Mouse (Mus musculus) neural tube, embryonic 14.5 days (tissue): ENCODE data around the gene Mapre3. TPM values are rescaled to one million over a fixed set of nuclear protein-coding genes. Genes with fewer than 3 reads are reported as not detected.

Experiments
- ATAC-seq: fragments of 200-750 bp; cut with Nextera tagmentation; 2 replicates; pipeline ENCODE4 v1.8.0; 2017; ENCODE audit warnings: low read depth, mild to moderate bottlenecking, moderate TSS enrichment, moderate library complexity
- H3K27ac ChIP-seq: fragments of 300-500 bp; sonication (generic); 2 replicates; pipeline ENCODE4 v1.5.1; 2014; ENCODE audit warnings: low read depth, mild to moderate bottlenecking, control low read depth, low read length, moderate library complexity, mixed read lengths
- H3K27me3 ChIP-seq: fragments of 300-500 bp; sonication (generic); 2 replicates; pipeline ENCODE4 v1.6.1; 2014; ENCODE audit warnings: low read length; ENCODE audit not compliant: control insufficient read depth, insufficient read depth
- H3K36me3 ChIP-seq: fragments of 300-500 bp; sonication (generic); 2 replicates; pipeline ENCODE4 v1.6.1; 2014; ENCODE audit warnings: low read length, mixed read lengths; ENCODE audit not compliant: control insufficient read depth, insufficient read depth
- H3K4me1 ChIP-seq: fragments of 300-500 bp; sonication (generic); 2 replicates; pipeline ENCODE4 v1.6.1; 2014; ENCODE audit warnings: low read length; ENCODE audit not compliant: control insufficient read depth, insufficient read depth
- H3K4me2 ChIP-seq: fragments of 300-500 bp; sonication (generic); 2 replicates; pipeline ENCODE4 v1.6.1; 2014; ENCODE audit warnings: mild to moderate bottlenecking, low read depth, low read length, control low read depth
- H3K4me3 ChIP-seq: fragments of 300-500 bp; sonication (generic); 2 replicates; pipeline ENCODE4 v1.5.1; 2014; ENCODE audit warnings: low read depth, low read length, control low read depth, mixed read lengths
- H3K9ac ChIP-seq: fragments of 300-500 bp; sonication (generic); replicated peaks from 2 replicates; pipeline ENCODE4 v1.6.1; 2014; ENCODE audit warnings: low read depth, mild to moderate bottlenecking, control low read depth, low read length, mixed read lengths
- H3K9me3 ChIP-seq: fragments of 300-500 bp; sonication (generic); 2 replicates; pipeline ENCODE4 v1.6.1; 2016; ENCODE audit warnings: low read length; ENCODE audit not compliant: control insufficient read depth
- WGBS: fragments of 180-500 bp; shearing (Covaris S2); extraction: QIAGEN DNeasy Blood & Tissue Kit; methylation state at CpG from one replicate; pipeline ENCODE4 v1.1.7; 2014; 5-methylcytosine and 5-hydroxymethylcytosine counted together
- polyA plus RNA-seq: library from polyadenylated mRNA; unstranded; fragments of >200 nt; fragmentation: Nextera tagmentation; extraction: Ambion mirVana; gene quantifications from 2 replicates; pipeline ENCODE4 v1.2.1, GENCODE M21; 2014

Gene Mapre3
- polyA plus RNA-seq, 1 experiment from 2014 or later: 140 TPM

DNA sequence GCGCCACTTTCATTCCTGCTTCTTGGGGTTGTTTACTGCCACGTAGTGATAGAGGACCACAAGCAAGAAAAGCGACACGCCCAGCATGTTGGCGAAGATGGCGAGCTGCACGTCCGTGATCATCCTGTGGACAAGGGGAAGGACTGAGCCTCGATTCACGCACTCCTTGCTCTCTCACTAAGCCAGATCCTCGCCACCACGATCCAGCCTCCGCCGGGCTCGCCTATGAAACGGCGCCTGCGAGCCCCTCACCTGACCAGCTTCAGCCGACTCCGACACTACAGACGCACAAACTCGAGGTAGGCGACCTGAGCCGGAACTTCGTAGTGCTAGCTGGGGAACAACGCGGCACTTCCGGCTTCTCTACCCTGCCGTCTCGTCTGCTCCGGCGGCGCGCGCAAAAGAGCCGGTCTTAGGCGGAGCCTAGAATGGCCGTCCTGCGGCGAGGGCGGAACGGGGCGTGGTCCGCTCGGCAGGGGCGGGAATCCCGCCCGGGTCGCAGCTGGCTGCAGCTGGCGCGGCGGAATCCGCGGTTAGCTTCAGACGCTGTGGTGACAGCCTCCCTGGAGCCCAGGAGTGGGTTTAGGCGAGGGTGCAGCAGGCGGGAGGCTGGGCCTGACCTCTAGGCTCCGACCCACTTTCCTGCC, 93.1 kb downstream of the Mapre3 start, which contains the start of gene Ost4:
TSS of gene Ost4 (minus strand) at position 376 of the 647 bp plus-strand sequence.
- ATAC-seq: peak; percentile 95
- Histone ChIP-seq H3K4me3 (peak within 1 kb of the TSS; percentile 69), H3K9me3 (no peaks in the 10 kb centered on the region)

DNA sequence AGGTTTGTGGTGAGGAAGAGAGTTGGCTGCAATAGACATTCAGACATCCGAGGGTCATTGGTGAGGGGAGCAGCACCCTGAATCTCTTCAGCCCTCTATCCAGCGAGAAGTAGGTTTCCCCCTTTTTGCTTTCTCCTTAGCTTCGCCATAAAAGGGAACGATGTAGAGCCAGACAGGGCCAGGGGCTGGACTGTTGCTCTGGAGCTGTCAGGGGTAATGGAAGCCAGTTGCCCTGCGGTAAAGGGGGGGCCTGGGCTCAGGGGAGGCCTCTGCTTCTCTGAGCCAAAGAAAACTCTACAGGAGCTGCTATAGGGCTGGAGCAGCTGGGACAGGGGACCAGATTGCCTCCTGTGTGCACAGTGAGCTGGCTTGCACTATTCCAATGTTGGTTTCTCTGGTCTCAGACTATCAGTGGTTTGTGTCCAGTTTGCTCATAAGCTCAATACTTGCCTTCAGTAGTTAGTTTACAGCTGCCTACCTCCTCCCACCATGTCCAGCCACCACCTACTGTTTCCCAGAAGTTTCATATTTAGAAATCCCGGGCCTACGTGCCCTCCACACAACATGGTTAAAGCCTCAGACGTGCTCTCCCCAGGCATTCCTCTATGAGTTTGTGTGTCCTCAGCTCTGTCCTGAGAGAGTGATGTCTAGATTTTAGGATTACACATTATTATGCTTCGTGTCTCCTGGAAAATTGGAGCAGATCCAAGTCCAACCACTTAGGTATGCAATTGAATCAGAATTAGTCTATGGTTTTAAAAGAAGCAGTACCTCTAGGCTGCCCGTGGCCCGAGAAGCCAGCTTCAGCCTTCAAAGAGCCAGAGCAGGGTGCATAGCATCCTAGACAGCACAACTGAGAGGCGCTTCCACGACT, 94.2 kb downstream of the Mapre3 start:
- H3K9ac ChIP-seq: peak overlapping the region; percentile 72; the same call in 1 of the 2 replicates
- peaks cover 13% of the 10 kb centered on the region; the same call in 1 of the 2 replicates for H3K36me3 ChIP-seq
- peak overlapping the region; percentile 87; the same call in 1 of the 2 replicates for H3K27ac ChIP-seq
- ATAC-seq: no peak
- H3K9me3 ChIP-seq: no peaks in the 10 kb centered on the region
- peak overlapping the region; percentile 73 for H3K4me2 ChIP-seq
- peak overlapping the region; percentile 69 for H3K4me3 ChIP-seq
- 54% methylated on average over 13 of the region's 13 CpGs for WGBS
- no peaks in the 10 kb centered on the region for H3K27me3 ChIP-seq
- H3K4me1 ChIP-seq: peaks cover 28% of the 10 kb centered on the region

More for the DNA sequence above, 93.1 kb downstream of the Mapre3 start, which contains the start of gene Ost4:
- H3K36me3 ChIP-seq: peaks cover 22% of the 10 kb centered on the region
- H3K4me2 ChIP-seq: peak within 1 kb of the TSS; percentile 73
- H3K27ac ChIP-seq: peak within 1 kb of the TSS; percentile 87
- under 1% methylated on average over 56 of the region's 58 CpGs for WGBS
- H3K9ac ChIP-seq: peak within 1 kb of the TSS; percentile 72
- H3K27me3 ChIP-seq: no peaks in the 10 kb centered on the region
- H3K4me1 ChIP-seq: peaks cover 23% of the 10 kb centered on the region

DNA sequence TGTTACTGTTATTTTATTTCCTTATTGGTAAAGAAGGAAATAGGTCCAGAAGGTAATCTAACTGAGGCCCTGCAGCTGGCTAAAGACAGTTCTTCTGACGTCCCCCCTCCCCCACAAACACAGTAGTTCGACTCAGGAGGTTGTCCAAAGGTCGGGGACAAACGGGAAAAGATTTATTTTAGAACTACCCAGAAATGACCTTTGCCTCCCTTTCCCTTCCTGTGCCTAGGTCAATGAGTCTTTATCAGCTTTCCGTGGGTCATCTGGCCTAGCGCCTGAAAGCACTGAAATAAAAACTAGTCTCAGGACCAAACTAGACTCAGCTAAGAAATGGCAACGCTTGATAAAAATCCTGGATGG, 94.8 kb downstream of the Mapre3 start:
- Histone ChIP-seq H3K27ac (no peak overlapping the region), H3K4me3 (no peak overlapping the region), H3K4me2 (no peak overlapping the region), H3K36me3 (0 out of 2 replicates have a peak, but pooled peaks cover 10% of the 10 kb centered on the region), H3K9ac (no peak overlapping the region), H3K4me1 (peaks cover 28% of the 10 kb centered on the region), H3K27me3 (no peaks in the 10 kb centered on the region), H3K9me3 (no peaks in the 10 kb centered on the region)
- WGBS: 45% methylated on average over 7 of the region's 7 CpGs
- ATAC-seq: no peak

DNA sequence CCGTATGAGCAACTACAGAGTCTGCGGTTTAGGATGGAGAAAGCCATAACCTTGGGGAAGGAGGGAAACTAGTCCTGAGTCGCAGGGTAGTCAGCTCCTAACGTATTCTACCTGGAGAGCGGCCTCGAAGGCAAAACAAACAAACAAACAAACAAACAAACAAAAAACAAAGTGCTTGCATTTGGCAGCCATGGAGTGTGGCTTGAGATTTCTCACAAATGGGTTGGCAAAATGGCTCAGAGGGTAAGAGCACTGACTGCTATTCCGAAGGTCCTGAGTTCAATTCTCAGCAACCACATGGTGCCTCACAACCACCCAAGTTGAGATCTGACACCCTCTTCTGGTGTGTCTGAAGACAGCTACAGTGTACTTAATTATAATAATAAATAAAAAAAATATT, 95.4 kb downstream of the Mapre3 start:
- H3K4me2 ChIP-seq: no peak overlapping the region
- no peak overlapping the region for H3K4me3 ChIP-seq
- WGBS: 83% methylated on average over 7 of the region's 7 CpGs
- no peaks in the 10 kb centered on the region for H3K9me3 ChIP-seq
- ATAC-seq: no peak
- 0 out of 2 replicates have a peak, but pooled peaks cover 6% of the 10 kb centered on the region for H3K36me3 ChIP-seq
- no peaks in the 10 kb centered on the region for H3K27me3 ChIP-seq
- H3K4me1 ChIP-seq: peaks cover 28% of the 10 kb centered on the region
- H3K27ac ChIP-seq: no peak overlapping the region
- no peak overlapping the region for H3K9ac ChIP-seq

DNA sequence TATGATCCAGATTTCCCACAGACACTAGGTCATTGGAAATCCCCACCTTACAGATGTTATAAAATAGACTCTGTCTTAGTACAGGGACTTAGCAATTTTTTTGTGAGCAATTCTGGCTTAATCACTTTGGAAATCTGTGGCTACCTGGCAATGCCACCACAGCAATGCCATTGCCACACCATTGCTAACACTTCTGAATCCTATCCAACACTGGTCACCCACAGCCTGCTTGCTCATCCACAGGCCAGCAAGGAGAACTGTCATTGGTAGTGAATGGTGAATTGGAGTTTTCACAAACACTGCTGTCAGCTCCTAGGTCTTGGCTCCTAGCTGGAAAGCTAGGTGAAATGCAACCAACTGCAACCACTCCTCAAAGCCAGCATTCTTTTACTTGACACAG, 96.0 kb downstream of the Mapre3 start:
- no peak for ATAC-seq
- no peak overlapping the region for H3K27ac ChIP-seq
- H3K27me3 ChIP-seq: no peaks in the 10 kb centered on the region
- H3K36me3 ChIP-seq: 0 out of 2 replicates have a peak, but pooled peaks cover 3% of the 10 kb centered on the region
- no peaks in the 10 kb centered on the region for H3K9me3 ChIP-seq
- H3K4me2 ChIP-seq: no peak overlapping the region
- H3K4me1 ChIP-seq: peaks cover 30% of the 10 kb centered on the region
- no peak overlapping the region for H3K9ac ChIP-seq
- H3K4me3 ChIP-seq: no peak overlapping the region

DNA sequence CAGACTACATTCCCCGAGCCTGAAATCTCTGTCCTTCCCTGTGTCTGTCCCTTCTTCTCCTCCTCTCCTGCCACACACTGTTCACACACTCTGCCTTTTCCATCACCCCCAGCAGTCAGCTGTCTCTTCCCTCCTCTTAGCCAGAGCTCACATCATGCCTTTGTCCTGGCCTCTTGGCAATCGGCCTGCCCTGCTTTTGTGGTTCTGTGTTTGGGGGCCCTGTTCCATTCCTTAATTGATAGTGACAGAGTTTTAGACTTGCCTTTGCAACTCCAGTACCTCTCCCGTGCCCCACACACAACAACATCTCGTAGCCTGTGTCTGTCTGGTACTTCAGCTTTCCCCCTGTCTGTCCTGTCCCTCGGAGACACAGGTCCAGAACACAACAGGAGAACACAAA, 97.7 kb downstream of the Mapre3 start:
- H3K9ac ChIP-seq: no peak overlapping the region
- no peak for ATAC-seq
- H3K9me3 ChIP-seq: no peaks in the 10 kb centered on the region
- no peaks in the 10 kb centered on the region for H3K27me3 ChIP-seq
- H3K27ac ChIP-seq: peak overlapping the region; percentile 63
- H3K4me2 ChIP-seq: no peak overlapping the region
- WGBS: 54% methylated on average over 5 of the region's 5 CpGs
- no peaks in the 10 kb centered on the region for H3K36me3 ChIP-seq
- H3K4me3 ChIP-seq: no peak overlapping the region
- H3K4me1 ChIP-seq: peaks cover 21% of the 10 kb centered on the region

DNA sequence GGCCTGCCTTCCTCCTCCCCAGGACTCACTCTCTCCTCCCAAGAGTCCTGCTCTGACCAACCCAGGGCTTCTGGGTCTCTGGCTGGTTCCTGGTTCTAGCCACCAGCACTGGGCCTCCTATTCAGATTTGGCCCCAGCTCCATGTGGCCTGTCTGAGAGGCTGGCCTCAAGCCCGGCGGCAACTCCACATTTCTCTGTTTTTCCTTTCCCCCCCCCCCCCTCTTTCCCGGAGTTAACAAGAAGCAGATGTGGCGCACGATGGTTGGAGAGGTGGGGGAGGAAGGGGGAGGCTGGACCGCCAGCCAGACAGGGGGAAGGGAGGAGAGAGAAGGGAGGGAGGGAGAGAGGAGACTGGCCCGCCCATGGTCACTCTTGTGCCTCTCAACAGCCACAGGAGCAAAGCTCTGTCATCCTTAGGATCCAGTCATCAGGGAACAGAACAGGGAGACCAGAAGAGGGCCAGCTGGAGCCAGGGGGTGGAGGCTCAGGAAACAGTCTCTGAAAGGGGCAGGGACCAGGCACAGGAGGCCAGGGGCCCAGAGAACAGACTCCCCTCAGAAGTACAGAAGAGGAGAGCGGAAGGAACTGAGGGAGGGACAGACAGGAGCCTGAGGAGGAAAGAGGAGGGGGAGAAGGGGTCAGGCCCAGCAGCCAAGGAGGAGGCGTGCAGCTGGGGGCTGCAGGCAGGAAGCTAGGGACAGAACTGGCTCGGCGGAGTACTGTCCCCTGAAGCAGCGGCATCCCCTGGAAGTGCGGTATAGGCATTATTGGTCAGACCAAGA, 98.8 kb downstream of the Mapre3 start, which contains the start of gene Emilin1:
TSS of gene Emilin1 (plus strand) at position 343 of the 782 bp plus-strand sequence.
- no peak for ATAC-seq
- H3K9ac ChIP-seq: peak within 1 kb of the TSS; percentile 26
- peak within 1 kb of the TSS; percentile 25; the same call in 1 of the 2 replicates for H3K4me2 ChIP-seq
- H3K4me1 ChIP-seq: peaks cover 18% of the 10 kb centered on the region
- no peaks in the 10 kb centered on the region for H3K27me3 ChIP-seq
- H3K27ac ChIP-seq: peak within 1 kb of the TSS; percentile 63
- peak within 1 kb of the TSS; percentile 4; the same call in 1 of the 2 replicates for H3K4me3 ChIP-seq
- 34% methylated on average over 13 of the region's 13 CpGs for WGBS
- H3K9me3 ChIP-seq: no peaks in the 10 kb centered on the region
- H3K36me3 ChIP-seq: no peaks in the 10 kb centered on the region

DNA sequence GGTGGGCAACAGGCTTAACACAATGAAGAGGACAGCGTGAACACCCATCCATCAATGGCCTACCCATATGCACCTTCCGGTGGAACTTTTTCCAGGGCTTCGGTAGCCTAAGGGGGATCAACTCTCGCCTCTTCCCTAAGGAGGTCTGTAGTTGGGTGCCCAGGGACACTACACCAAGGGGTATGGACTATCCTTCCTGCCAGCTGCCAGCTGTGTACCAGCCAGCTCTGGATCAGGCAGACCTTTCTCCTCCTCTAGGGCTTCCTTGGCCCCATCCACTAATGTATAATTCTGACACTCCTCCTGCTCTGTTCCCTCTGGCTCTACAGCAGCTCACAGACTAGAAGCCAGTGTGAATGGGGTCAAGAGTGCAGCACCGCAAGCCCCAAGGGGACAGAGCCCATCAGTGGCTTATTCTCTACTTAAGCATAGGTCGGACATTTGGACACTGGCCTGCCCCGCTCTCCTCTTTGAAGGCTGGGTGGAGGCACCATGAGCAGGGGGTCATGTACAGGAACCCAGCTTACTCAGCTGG, 99.7 kb downstream of the Mapre3 start:
- H3K9ac ChIP-seq: peak overlapping the region; percentile 26
- 78% methylated on average over 7 of the region's 7 CpGs for WGBS
- H3K4me2 ChIP-seq: peak overlapping the region; percentile 25; the same call in 1 of the 2 replicates
- no peaks in the 10 kb centered on the region for H3K36me3 ChIP-seq
- no peaks in the 10 kb centered on the region for H3K27me3 ChIP-seq
- H3K27ac ChIP-seq: 0 out of 2 replicates have a peak overlapping the region, but pooled peaks have one; percentile 63
- H3K4me1 ChIP-seq: peaks cover 14% of the 10 kb centered on the region; the same call in 1 of the 2 replicates
- no peaks in the 10 kb centered on the region for H3K9me3 ChIP-seq
- no peak for ATAC-seq
- peak overlapping the region; percentile 4; the same call in 1 of the 2 replicates for H3K4me3 ChIP-seq
